Mouse (Mus musculus): ENCODE data around the gene Misp.

Gene Misp

DNA sequence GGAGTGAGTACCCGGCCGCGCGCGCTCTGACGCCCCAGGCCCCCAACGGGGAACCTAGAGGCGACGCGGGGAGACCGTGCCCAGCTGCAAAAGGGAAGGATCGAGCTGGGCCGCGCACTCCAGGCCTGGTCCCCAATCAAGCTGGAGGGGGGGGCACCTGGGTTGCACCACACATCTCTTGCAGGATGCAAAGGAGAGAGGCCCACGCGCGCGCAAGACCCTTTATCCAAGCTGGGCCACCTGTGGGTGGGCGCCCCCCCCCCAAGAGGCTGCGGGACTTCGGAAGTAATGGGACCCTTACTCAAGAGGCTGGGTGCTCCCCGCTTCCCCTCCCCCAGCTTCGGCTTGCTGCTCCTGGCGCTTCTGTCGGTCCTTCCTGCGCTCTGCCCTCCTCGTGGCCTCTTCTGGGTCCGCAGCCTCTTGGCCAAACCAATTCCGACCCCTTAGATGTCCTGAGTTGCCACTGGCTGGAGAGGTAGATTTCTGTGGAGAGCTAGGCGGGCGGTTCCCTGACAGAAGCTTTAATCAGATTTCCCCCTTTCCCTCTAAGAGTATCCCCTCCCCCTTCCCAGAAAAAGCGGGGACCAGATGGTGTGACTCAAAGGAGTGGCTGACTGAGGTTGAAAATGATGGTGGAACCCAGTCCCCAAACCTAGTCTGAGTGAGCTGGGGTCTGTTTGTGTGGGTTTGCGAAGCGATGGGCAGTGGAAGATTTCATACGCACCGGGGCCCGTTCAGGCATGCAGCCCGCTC is 26.9 kb upstream of the Misp start:
- peak; percentile 77 for DNase-seq (ENCODE audit: extremely low read depth, insufficient read length, low spot score)

DNA sequence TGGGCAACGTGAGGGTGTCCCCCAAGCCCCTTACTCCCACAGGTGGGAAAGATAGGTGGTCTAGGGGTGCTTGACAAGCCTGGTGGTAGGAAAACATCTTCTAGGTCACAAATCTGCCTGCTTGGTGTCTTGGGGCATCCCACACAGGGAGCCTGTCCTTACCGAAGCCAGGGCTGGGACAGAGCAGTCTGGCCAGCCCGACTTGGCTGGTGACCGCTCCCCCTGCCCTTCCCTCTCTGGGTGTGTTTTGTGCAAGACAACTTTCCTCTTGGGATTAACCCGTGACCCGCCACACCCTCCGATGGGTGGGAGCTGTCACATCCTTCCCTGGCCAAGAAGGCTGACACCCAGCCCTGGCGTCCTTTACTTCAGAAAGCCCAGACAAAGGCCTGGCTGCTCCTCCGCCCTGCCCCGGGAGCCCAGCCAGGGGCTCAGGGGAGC is 26.3 kb upstream of the Misp start:
- peak; percentile 83 for DNase-seq (ENCODE audit: extremely low read depth, insufficient read length, low spot score)

DNA sequence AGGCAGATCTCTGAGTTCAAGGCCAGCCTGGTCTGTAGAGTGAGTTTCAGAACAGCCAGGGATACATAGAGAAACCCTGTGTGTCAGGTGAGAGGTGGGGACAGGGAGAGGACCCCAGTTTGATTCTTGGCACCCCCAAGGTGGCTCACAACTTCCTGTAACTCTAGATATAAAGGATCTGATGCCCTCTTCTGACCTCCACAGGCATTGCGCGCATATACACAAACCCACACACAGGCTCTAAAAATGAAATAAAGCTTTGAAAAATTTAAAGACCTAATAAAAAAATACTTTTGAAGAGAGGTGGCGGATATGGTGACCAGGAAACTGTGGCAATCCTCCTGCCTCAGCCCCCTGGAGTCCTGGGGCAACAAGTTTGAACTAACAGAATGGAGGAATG is 24.9 kb upstream of the Misp start:
- DNase-seq (ENCODE audit: extremely low read depth, insufficient read length, low spot score): no peak

DNA sequence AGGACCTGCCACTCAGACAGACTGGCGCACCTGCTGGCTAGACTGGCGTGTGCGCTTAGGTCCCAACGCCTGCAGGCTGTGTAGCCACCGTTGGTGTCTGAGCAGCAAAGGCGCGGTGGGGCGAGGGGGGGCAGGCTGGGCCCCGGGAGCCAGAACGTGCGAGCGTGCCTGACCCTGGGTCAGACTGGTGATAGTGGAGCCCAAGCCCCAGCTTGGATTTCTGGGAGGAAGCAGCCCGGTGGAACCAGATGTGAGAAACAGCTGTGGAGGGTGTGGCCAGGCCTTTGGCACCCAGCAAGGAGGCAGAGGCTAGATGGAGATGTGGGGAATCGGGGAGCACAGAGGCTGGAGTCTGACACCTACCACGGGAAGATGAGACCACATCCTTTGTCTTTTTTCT is 23.5 kb upstream of the Misp start:
- no peak for DNase-seq (ENCODE audit: extremely low read depth, insufficient read length, low spot score)

DNA sequence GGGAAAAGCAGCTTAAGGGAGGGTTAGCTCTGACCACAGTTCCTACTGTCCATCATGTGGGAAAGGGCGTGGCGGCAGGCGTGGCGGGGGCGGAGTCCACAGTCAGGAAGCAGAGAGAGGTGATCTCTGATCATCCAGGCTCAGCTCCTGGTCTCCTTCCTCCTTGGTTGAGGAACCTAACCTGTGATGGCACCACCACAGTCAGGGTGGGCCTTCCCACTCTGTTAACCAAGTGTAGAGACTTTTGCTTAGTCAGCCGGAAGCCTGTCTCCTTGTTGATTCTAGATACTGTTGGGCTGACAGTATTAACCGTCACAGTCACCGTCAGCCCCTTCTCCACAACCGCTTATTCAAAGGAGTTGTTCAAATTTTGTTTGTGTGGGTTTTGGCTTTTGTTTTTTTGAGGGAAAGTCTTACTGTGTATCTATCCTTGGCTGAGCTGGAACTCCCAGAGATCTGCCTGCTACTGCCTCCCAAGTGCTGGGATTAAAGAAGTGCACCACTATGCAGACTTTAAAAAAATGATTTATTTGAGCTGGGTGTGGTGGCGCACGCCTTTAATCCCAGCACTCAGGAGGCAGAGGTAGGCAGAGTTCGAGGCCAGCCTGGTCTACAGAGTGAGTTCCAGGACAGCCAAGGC is 22.4 kb upstream of the Misp start:
- DNase-seq (ENCODE audit: extremely low read depth, insufficient read length, low spot score): peak; percentile 66

DNA sequence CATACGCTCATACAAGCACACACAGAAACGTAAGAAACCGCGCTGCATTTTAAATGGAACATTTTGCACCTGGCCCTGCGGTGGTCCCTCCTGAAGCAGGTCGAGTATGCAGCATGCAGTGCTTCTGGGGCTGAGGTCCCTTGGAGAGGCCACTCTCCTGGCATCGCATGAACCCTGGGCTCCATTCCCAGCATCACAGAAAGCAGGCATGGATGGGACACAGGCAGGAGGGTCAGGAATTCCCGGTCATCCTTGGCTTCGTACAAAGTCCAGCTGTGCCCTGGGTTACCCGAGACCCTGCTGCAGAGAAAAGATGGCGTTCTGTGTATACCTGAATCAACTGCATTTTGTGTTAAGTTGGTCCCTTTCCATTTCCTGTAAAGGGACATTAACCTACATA is 20.3 kb upstream of the Misp start:
- DNase-seq (ENCODE audit: extremely low read depth, insufficient read length, low spot score): no peak

DNA sequence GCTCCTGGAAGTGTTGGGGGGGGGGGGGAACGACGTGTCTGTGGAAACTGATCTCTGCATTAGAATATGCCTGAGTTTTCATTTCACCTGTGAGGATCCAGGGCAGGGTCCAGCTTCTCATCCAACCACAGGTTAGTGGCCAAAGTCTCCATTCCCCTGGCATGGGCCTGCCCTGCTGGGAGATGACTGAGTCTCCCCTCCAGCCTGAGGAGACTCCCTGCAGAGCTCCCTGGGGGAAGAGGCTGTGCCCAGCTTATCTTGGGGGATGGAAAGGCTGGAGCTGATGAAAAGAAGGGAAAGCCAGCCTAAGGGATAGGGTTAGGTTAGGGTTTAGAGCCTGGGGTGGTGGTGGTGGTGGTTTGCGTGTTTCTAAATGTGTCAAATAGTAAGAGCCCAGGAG is 19.0 kb upstream of the Misp start:
- DNase-seq (ENCODE audit: extremely low read depth, insufficient read length, low spot score): no peak

DNA sequence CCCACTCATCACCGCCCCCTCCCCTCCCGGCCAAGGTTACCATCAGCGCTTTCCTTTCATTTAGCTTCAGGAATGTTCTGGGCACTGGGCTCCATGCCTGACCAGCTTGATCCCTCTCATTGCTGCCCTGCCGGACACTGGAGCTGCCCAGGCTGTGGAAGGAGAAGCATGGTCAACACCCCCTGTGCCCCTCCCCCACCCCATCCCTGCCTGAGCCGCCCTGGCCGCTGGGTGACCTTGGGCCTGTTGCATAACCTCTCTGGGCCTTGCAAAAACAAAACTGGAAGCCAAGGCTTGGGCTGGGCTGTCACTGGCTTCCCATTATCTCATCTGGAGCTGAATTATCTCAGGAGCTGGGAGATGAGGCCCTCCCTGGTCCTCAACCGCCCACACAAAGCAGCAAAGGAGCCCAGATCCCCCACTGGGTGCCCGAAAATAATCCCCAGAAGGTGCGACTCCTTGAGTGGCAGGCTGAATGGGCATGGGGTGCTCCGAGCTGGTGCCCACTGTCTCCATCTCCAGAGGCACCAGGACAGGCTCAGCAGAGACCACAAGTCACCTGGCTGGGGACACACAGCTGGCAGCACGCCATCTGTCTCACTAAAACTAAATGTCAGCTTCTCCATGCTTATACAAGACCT is 18.3 kb upstream of the Misp start:
- DNase-seq (ENCODE audit: extremely low read depth, insufficient read length, low spot score): peak; percentile 58

DNA sequence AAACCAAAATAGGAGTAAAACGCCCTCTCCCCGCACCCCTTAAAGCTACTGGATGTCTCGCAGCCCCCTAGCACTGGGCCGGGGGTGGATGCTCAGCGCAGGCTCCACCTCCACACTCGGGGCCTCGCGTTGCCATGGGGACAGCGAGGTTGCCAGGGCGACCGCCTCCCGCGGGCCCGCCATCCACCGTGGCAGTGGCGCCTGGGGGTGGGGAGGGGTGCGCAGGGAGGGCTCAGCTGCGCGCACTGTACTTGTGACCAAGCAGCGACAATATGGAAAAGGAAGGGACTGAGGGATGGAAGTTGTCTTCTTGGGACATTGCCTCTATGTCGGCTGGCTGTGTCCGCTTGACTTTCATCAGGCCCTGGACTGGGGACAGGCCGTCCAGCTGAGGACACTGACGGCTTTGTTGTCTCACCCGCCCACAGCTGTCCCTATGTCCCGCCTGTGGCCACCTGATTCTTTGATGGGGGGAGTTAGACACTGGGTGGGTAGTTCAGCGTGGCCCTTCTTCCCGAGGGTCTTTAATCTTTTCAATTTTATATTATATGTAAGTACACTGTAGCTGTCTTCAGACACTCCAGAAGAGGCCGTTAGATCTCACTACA is 17.0 kb upstream of the Misp start:
- DNase-seq (ENCODE audit: extremely low read depth, insufficient read length, low spot score): no peak

DNA sequence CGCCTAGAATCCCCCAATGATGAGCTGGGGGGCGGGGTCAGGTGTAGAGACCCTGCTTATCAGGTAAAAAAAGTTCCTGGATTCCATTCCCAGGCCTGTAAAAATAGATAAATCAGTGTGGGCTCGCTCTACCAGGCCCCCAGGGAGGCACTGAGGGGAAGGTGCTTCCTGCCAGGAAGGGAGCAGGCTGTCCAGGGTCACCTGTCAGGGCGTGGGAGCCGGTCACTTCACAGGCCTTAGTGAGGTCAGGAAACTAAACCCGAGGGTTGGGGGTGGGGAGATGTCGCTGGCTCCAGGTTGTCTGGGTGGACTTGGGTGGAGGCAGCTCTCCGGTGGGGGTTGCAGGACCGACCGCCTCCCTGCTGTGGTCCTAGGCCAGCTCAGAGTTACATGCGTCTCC is 15.2 kb upstream of the Misp start:
- DNase-seq (ENCODE audit: extremely low read depth, insufficient read length, low spot score): no peak

DNA sequence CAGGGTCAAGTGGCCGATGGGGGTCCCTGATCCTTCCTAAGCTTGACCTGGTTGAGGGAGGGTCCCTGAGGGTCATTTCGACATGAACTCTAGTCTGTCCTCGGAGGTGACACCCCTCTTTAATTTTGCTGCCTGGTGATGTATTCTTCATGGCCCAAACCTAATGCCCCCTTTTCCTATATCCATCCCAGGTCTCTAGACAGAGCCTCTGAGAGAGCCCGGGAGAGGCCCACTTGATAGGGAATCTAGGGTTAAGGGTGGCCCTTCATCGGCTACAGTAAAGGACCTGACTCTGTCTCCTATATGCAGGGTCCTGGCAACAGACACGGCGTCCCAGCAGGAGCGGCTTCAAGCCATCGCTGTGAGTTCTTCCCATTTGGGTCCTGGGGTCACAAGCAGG is 14.5 kb upstream of the Misp start:
- DNase-seq (ENCODE audit: extremely low read depth, insufficient read length, low spot score): no peak

DNA sequence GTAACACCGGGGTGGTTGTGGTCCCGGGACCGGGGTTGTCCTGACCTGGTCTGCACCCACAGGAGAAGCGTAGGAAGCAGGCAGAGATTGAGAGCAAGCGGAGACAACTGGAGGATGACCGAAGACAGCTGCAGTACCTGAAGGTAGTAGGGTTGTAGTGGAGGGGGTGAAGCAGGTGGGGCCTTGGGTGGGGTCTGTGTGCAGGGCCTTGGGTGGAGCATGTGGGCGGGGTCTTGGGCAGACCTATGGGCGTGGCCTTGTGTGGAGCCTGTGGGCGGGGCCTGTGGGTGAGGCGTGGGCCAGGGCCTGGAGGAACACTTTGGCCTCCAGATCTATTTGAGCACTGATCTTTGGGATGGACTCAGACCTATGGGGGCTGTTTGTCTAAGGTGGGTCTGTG is 13.8 kb upstream of the Misp start:
- no peak for DNase-seq (ENCODE audit: extremely low read depth, insufficient read length, low spot score)

DNA sequence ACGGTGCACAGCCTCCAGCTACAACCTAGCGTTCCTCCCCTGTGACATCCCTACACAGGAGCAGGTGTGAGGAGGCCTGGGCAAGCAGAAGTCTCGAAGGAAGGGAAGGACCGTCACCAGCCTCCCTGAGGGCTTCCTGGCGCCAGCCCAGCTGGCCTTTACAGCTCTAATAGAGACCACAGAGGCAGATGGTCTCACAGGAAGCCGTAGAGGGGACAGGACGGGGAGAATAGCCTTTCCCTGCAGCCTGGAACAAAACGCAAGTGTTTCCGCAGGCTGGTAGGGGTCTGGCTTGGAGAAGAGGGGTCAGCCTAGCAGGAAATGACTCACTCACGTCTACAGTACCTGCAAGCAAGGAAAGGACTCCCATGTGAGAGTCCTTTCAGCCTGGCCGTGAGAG is 13.0 kb upstream of the Misp start:
- no peak for DNase-seq (ENCODE audit: extremely low read depth, insufficient read length, low spot score)

DNA sequence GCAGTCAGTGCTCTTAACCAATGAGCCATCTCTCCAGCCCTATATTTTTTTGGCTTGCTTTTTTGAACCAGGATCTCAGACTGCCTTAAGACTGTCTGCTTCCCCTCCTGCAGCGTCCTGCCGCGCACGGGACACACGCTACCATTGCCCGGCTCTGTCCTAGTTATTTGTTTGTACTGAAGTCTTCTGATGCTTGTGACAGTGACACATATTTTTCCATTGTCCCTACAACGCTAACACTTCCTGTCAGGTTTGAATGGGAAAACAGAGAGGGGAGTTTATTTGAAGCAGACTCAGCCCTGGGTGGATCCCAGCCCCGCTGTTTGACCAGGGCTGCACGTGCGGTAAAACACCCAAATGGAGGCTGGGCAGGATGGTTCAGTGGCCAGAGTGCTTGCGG is 12.1 kb upstream of the Misp start:
- no peak for DNase-seq (ENCODE audit: extremely low read depth, insufficient read length, low spot score)

DNA sequence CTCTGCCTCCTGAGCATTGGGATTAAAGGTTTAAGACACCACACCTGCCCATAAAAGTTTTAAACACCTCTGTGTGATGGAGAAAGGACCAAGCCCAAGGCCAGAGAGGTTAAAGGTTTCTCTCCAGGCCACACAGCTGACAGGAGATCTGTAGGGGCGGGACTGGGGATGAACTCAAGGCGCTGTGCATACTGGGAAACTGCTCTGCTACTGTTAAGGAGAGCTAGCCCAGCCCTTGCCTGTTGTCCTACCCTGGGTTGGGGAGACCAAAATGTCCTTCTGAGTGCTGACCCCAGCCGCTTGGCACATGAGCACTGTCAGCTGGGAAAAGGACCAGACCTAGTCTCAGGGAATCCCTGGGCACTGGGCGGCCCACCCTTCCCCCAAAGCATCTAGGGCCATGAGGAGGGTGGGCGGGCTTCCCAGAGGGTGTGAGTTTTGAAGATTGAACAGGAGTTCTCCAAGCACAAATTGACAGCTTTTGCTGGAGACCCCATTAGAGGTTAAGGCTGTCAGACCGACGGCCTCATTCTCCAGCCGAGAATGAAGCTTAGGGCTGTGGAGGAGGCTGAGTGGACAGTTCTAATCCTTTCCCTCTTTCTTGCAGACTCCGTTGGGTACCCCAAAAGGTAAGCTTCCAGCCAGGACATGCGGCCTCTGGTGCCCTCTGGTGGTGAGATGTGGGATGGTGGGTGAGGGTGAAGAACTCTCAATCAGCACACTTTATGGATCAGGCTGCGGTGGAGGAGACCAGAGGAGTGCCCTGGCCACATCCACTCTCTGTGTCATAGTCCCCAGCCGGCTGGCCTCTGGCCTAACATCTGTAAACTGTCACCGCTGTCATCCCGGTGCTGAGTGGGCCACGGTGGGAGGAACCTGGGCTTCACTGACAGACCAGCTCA is 8.8 kb upstream of the Misp start:
- peak; percentile 54 for DNase-seq (ENCODE audit: extremely low read depth, insufficient read length, low spot score)

DNA sequence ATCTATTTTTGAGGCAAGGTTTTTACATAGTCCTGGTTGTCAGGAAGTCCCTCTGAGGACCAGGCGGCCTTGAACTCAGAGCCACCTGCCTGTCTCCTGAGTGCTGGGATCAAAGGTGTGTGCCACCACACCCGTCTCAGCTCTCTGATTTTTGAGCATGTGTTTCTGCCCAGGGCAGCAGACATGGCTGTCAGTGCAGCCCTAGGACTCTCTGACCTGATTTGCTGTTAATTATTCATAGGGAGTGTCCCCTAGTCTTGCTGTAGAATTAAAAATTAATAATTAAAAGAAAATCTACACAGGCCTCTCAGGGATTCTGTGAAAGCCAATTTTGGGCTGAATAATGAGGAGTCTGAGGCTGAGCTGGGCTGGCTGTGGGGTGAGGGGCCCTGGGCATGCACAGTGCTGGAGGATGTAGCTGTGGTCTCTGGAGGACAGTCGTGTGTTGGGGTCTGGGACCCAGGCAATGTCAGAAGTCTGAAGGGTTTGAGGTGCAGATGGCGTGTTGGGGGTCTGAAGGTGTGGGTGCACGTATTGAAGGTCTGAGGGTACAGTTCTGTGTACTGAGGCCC is 6.4 kb upstream of the Misp start:
- no peak for DNase-seq (ENCODE audit: extremely low read depth, insufficient read length, low spot score)

DNA sequence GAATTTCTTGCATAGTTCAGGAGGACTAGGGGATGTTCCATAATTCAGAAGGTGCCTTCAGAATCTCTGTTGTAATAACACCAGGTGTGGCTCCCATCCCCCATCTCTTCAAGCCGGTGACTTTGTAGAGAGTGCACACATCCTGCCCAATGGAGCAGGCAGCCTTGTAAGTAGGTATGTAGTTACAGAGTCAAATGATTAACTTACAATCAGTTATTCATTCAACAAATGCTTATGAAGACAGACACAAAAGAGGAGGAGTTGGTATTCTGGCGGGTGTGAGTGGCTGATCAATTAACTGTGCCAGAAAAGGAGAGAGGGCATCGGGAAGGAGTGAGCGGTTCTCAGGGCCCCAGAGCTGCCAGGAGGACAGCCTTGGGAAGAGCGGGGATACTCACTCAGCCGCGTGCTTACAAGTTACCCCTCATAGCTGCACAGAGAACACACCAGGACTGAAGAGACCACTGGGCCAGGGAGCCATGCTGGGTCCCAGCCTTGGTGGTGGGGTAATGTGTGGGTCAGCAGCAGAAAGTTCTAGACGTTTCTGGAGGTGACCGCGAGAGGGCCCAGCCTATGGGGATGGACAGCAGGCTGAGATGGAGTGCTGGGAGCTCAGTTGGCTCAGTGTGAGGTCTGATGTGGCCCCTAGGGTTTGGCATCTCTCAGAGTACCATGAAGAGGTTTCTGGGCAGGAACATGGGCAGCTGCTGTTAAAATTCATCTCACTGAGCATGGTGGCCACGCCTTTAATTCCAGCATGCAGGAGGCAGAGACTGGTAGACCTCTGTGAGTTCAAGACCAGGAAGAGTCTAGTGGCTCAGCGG is 4.9 kb upstream of the Misp start:
- no peak for DNase-seq (ENCODE audit: extremely low read depth, insufficient read length, low spot score)

DNA sequence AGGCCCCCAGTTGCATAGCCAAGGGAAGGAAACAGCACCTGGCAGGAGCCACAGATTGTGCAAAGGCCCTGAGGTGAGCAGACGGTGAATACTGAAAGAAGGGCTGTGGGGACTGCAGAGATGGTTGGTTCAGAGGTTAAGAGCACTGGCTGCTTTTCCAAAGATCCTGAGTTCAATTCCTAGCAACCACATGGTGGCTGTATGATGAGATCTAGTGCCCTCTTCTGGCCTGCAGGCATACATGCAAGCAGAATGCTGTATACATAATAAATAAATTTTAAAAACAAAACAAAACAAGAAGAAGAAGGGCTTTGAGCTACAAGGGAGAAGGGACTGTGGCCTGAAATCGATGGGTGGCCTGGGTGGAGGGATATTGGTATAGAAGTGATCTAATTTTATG is 3.7 kb upstream of the Misp start:
- DNase-seq (ENCODE audit: extremely low read depth, insufficient read length, low spot score): no peak

DNA sequence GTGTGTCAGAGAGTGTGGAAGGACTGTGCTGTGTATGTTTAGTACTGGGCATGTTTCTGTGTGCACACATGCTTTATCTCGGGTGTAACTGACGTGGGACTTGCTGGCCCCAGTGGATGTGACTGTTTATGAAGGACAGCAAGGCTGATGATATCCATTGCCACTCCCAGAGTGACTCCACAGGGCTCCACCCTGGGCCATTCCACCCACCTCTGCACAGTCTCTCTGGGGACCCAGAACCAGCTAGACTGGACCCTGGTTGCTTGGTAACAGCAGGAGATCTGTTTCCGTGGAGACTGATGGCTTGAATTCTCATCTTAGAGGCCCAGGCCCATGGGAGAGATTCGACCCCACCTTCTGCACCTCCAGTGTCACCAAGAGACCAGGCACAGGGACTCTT is 2.6 kb upstream of the Misp start:
- DNase-seq (ENCODE audit: extremely low read depth, insufficient read length, low spot score): no peak

DNA sequence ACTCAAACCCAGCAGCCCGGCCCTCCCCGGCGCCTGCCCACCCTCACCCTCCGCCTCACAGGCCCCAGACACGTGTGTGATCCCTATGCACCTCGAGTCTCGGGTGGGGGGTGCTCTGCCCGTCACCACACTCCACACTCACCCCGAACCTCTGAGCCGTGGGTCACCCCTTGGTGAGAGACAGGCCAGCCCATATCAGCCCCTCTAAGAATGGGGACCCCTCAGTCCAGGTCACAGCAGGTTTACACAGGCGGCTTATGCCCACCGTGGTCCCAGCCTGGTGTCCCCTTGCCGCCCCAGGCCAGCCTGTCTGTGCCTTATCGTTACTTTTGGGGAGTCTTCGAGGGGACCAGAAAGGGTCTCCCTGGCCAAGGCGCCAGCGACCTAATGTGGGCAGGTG is 1.2 kb upstream of the Misp start:
- DNase-seq (ENCODE audit: extremely low read depth, insufficient read length, low spot score): no peak
